Mouse (Mus musculus) ZHBTc4 (cell line): ENCODE results near the gene Gm16430.
"Not testable (repeated sequence)": the region's sequence is repeated elsewhere in the genome, so short reads cannot be mapped to it uniquely, and the experiment has no call there.

Experiments used
- DNase-seq: peaks from one replicate; pipeline ENCODE4 v3.0.0-alpha.2; 2011; ENCODE audit warnings: low read depth, low spot score

The Gm16430 gene

GRCm38 (mm10) chrX:54621911-54622310 is at the start of gene Gm16430:
Gm16430 (plus strand) TSS chrX:54622211.
- not testable (repeated sequence) for DNase-seq
